Mouse (Mus musculus): ENCODE results near the gene Rasd1. TPM values are rescaled to one million over a fixed set of nuclear protein-coding genes. Genes with fewer than 3 reads are reported as not detected.

The Rasd1 gene
- 0.39 TPM for polyA plus RNA-seq (2017; shearing (Covaris generic))

GRCm38 (mm10) chr11:59964818-59965217 is at the start of gene Rasd1:
Gene Rasd1 (minus strand): TSS chr11:59964944.

DNA sequence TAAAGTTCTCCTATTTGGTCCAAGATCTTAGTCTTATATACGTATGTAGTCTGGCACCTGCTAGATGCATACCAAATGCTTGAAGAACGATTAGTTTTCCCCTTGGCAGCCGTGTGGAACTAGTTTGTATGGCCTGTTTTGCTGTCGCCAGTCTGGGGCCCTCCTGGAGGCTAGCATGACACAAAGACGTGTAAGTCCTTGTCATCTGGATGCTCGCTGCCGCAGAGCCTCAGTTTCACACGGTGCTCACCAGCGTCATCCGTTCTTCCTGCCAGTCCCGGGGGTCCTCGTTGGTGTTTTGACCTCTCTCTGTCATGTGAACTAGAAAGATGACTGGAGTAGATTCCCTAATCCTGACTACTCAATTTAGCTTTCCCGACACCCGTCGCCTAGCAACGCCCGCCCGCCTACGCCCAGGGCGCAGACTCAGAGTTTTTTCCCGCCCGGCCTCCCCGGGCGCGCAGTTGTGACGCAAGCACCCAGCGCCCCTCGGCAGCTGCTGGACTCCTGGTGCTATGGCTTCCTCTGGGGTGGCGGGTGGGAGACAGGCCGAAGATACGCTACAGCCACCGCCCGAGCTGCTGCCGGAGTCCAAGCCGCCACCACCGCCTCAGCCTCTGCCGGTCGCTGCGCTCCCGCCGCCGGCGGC is 16.9 kb downstream of the Rasd1 start, which contains the start of gene Med9:
Med9 (plus strand) TSS at position 455 of the 649 bp plus-strand sequence.

Other genes with a start within 250 kb of the Rasd1 start
- not detected for gene Pld6, start 177.3 kb downstream of the Rasd1 start, polyA plus RNA-seq (2017; shearing (Covaris generic))
- 60.2 TPM for gene Flcn, start 154.9 kb downstream of the Rasd1 start, polyA plus RNA-seq (2017; shearing (Covaris generic))
- gene Nt5m, start 125.5 kb downstream of the Rasd1 start, polyA plus RNA-seq (2017; shearing (Covaris generic)), result 9.6 TPM
- gene Cops3, start 125.1 kb downstream of the Rasd1 start, polyA plus RNA-seq (2017; shearing (Covaris generic)), result 81.7 TPM
- 5.0 TPM for gene Med9, start 16.7 kb downstream of the Rasd1 start, polyA plus RNA-seq (2017; shearing (Covaris generic))
- gene Pemt, start 81.5 kb upstream of the Rasd1 start, polyA plus RNA-seq (2017; shearing (Covaris generic)), result 2.7 TPM
- 16.9 TPM for gene Rai1, start 140.1 kb upstream of the Rasd1 start, polyA plus RNA-seq (2017; shearing (Covaris generic))

All from effector memory CD4-positive, alpha-beta T cell, adult 5 months (primary cell).